Mouse (Mus musculus): ENCODE results near the gene Gdap2.

Gene Gdap2

DNA sequence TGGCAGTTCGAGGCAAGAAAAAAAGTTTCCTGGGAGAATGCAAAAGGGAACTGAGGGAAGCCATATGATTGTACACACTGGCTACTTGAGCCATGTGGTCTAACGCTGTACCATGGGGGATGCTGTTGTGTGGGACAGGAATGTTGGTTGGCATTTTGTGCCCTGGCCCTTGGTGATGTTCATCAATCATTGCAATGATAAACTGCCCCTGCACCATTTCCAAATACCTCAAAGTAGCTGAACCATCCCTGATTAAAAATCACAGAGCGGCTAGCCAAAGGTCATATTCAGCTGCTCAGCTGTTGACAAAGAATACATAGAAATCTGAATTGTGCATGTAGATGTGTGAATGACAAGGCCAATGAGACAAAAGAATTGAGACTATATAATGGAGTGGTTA lies 66.8 kb downstream of the Gdap2 start:
- in situ Hi-C loops (cut with MboI; ENCODE audit: low pct_unique_long_range_greater_than_20kb in 1 of 2, low sequenced_read_pairs in 2 of 2, unreplicated experiment in 1 of 2): no loop called here

DNA sequence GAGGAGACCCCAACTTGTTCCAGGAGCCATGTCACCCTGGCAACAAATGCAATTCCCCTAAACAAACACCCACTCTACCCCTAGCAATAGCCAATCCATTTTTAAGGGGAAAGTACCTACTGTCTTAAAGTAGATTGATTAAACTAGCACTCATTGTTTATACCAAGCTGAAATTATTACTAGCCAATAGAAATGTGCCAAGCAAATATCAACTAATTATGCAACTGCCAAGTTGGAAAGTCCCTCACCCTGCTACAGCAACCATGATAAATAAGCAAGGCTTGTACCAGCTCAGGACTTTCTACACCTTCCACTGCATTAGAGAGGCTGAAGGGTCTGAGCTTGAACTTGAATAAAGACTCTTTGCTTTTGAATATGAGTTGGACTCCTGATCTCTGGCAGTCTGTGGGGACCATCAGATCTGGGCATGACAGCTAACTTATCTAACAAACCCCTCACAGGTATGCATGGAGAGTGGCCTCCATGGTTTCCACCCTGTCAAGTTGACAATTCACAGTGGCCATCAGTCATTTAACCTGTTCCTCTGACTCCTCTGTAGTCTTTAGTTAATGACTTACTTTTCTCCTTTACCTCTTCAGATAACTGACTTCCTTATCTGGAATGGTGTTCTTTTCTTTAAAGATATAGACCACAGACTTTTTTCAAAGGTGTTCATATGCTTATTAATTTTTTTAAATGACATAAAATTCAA lies 74.7 kb downstream of the Gdap2 start:
- in situ Hi-C loops (cut with MboI; ENCODE audit: low pct_unique_long_range_greater_than_20kb in 1 of 2, low sequenced_read_pairs in 2 of 2, unreplicated experiment in 1 of 2): no loop called here

DNA sequence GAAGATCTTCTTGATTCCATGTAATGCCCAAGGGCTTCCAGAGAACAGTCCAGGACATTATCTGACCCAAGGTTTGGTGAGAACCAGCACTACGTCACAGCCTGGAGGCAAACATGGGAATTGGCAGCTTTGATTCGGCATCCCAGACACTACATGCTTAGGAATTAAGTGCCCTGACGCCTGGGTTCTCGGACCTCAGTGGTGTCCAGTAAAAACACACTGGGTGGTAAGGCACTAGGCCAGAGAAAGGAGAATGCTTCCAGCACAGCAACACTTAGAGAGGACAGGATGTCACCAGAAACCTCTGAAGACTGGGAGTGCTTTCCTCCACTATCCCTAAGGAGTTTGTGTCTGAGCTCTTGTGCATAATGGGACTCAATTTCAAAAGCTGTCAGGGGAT lies 80.0 kb downstream of the Gdap2 start:
- in situ Hi-C loops (cut with MboI; ENCODE audit: low pct_unique_long_range_greater_than_20kb in 1 of 2, low sequenced_read_pairs in 2 of 2, unreplicated experiment in 1 of 2): no loop called here

DNA sequence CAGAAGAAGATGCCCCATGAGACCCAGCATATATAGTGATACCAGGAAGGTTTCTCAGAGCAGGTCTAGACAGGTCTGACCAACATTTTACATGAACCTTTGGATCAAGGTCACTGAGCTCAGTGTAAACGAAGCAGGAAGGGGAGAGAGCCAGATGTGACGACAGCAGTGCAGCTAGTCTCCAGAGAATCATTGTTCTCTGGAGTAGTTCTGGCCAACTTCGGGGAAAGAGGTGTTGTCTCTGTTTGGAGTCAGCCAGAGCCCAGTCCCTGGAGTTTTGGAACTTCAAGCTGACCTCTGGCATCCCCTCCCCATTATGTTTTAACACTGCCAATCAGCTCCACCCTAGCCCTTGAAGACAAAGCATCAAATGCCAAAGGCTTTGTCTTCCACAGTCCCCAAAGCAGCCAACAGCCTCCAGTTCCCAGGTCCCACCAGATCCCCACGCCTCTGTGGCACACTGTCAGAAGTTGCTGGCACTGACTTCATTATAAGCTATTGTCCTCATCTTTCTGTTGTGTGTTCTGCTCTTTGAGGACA lies 84.2 kb downstream of the Gdap2 start:
- in situ Hi-C loops (cut with MboI; ENCODE audit: low pct_unique_long_range_greater_than_20kb in 1 of 2, low sequenced_read_pairs in 2 of 2, unreplicated experiment in 1 of 2): no loop called here
